In genomic region chr3:121762056-121762852, GRCm38 (mm10) we compare ENCODE assay signal across 9 mouse cellular contexts. TPM values are rescaled to one million over a fixed set of nuclear protein-coding genes. Genes with fewer than 3 reads are reported as not detected.
DNase-seq lines count a peak whose midpoint lies in the region; ATAC-seq and TF ChIP-seq lines count a peak whose summit lies in the region.
"Had no signal": no experiment of that assay in that cellular context is flagged by ENCODE, and none has a peak within 500 bp of the region (broad histone marks: within the 10 kb centered on the region; RNA-seq: fewer than 3 reads in every experiment).

No protein-coding gene starts in this region.

- peak; percentile 68 for TF ChIP-seq CTCF in gastrocnemius, adult 2 months (IDR thresholded peaks at IDR 0.05)

- no peaks in the 10 kb centered on the region for H3K4me1 ChIP-seq in liver, embryonic 11.5 days (replicated peaks; ENCODE audit: control insufficient read depth, insufficient read depth, low read length)
- H3K4me1 ChIP-seq: liver, embryonic 15.5 days had no signal

- peak; percentile 59 for ATAC-seq in common myeloid progenitor, adult 5-6 weeks (replicated peaks; ENCODE audit: low read depth, poor library complexity, severe bottlenecking)
- 0 out of 2 replicates have a peak, but pooled peaks have one; percentile 54 for ATAC-seq in liver, embryonic 11.5 days (replicated peaks; ENCODE audit: low FRiP score)

- H3K27me3 ChIP-seq in liver, embryonic 11.5 days (replicated peaks; ENCODE audit: control insufficient read depth, insufficient read depth, low read length), result no peaks in the 10 kb centered on the region
- no peaks in the 10 kb centered on the region for H3K27me3 ChIP-seq in splenic B cell, adult 2 months (ENCODE audit: control insufficient read depth, insufficient read depth, low read length, poor library complexity, severe bottlenecking)
- H3K27me3 ChIP-seq: liver, embryonic 15.5 days had no signal

- no peak overlapping the region for H3K4me2 ChIP-seq in liver, embryonic 11.5 days
- H3K4me2 ChIP-seq: liver, embryonic 15.5 days had no signal

- DNase-seq in gastrocnemius, adult 2 months, result no peak
- no peak for DNase-seq in gastrocnemius, adult 8-10 months (ENCODE audit: low spot score in 2 of 2)
- DNase-seq in CD4-positive helper T cell, adult 2 months (ENCODE audit: low read depth, low spot score), result peak; percentile 22
- no peak for DNase-seq in liver, embryonic 11.5 days (ENCODE audit: low spot score)
- DNase-seq in splenic B cell, adult 2 months (ENCODE audit: low read depth, low spot score), result peak; percentile 50
- no peak for DNase-seq in left cerebral cortex, adult 8-10 months (ENCODE audit: low spot score in 2 of 2)
- DNase-seq in yolk sac, embryonic 10.5 days (ENCODE audit: low spot score), result no peak

- no peaks in the 10 kb centered on the region for H3K9me3 ChIP-seq in liver, embryonic 11.5 days (ENCODE audit: control insufficient read depth, low read length)
- H3K9me3 ChIP-seq: liver, embryonic 15.5 days had no signal

- H3K36me3 ChIP-seq in liver, embryonic 11.5 days (ENCODE audit: control insufficient read depth, insufficient read depth, low read length), result peaks cover 13% of the 10 kb centered on the region; the same call in 1 of the 2 replicates
- H3K36me3 ChIP-seq in splenic B cell, adult 2 months (ENCODE audit: control insufficient read depth, insufficient read depth, low read length, poor library complexity, severe bottlenecking), result peaks cover 5% of the 10 kb centered on the region; the same call in 1 of the 2 replicates

- no peak overlapping the region for H3K27ac ChIP-seq in gastrocnemius, adult 2 months
- H3K27ac ChIP-seq in liver, embryonic 11.5 days (ENCODE audit: low read depth, low read length), result no peak overlapping the region
- H3K27ac ChIP-seq: liver, embryonic 15.5 days had no signal

- intact Hi-C loops in gastrocnemius, adult 2 months (cut with DNase I), result loop anchor here (2.0 kb wide), 1 partner anchor 225 kb away; no protein-coding TSS in a partner anchor

- no peak overlapping the region for H3K9ac ChIP-seq in liver, embryonic 11.5 days (ENCODE audit: low read depth, low read length)
- H3K9ac ChIP-seq: liver, embryonic 15.5 days had no signal

- 64% methylated on average over 4 of the region's 4 CpGs for WGBS in liver, embryonic 11.5 days

- H3K4me3 ChIP-seq in gastrocnemius, adult 2 months, result no peak overlapping the region
- no peak overlapping the region for H3K4me3 ChIP-seq in liver, embryonic 11.5 days (ENCODE audit: low read depth, low read length)
- H3K4me3 ChIP-seq: liver, embryonic 15.5 days had no signal

RNA-seq across cellular contexts. Expression of gene F3, which starts 38.9 kb away (rescaled TPM):
- total RNA-seq in gastrocnemius, adult 2 months (2021), result 1 to 10 TPM; 5.7 to 6.1 TPM
- 1 to 10 TPM; 2.9 to 4.3 (median 3.6) TPM for total RNA-seq in gastrocnemius, adult 8-10 months (2022)
- total RNA-seq in common myeloid progenitor, adult 5-6 weeks (2017), result 1.5 TPM in 1 of 2 replicates, not detected in the other
- 1.7 and 2.3 TPM in 2 replicates for polyA plus RNA-seq in liver, embryonic 11.5 days (2014; fragmentation: Nextera tagmentation; extraction: Ambion mirVana)
- 10 to 100 TPM; 47.6 to 60.8 (median 53.0) TPM for total RNA-seq in left cerebral cortex, adult 8-10 months (2022)

RNA-seq across cellular contexts. Expression of gene Abcd3, which starts 52.8 kb away (rescaled TPM):
- total RNA-seq in gastrocnemius, adult 2 months (2021), result 10 to 100 TPM; 36.9 to 52.0 TPM
- 10 to 100 TPM; 33.2 to 39.3 (median 34.6) TPM for total RNA-seq in gastrocnemius, adult 8-10 months (2022)
- total RNA-seq in common myeloid progenitor, adult 5-6 weeks (2017), result 36.7 and 39.6 TPM in 2 replicates
- 41.5 and 49.1 TPM in 2 replicates for polyA plus RNA-seq in liver, embryonic 11.5 days (2014; fragmentation: Nextera tagmentation; extraction: Ambion mirVana)
- 10 to 100 TPM; 47.5 to 52.6 (median 50.6) TPM for total RNA-seq in left cerebral cortex, adult 8-10 months (2022)

Comparison
In these comparisons a context has a peak if more than half of its experiments do, and no peak if none do; other contexts are left out.
1. DNase-seq: peak in CD4-positive helper T cell, adult 2 months (single experiment) and splenic B cell, adult 2 months (single experiment); none in gastrocnemius, adult 2 months (single experiment), gastrocnemius, adult 8-10 months (0 of 2), liver, embryonic 11.5 days (single experiment), left cerebral cortex, adult 8-10 months (0 of 2) and yolk sac, embryonic 10.5 days (single experiment).
2. RNA of gene F3, which starts 38.9 kb away (total RNA-seq): 47.6 to 60.8 TPM in left cerebral cortex, adult 8-10 months; 5.7 to 6.1 TPM in gastrocnemius, adult 2 months, 2.9 to 4.3 TPM in gastrocnemius, adult 8-10 months and 1.5 TPM in common myeloid progenitor, adult 5-6 weeks; every median in the first group is over 4 times any median in the second.